Mouse (Mus musculus) 3T3-L1 (cell line): Measurements from ENCODE around the gene Mfsd7a.

ENCODE experiments used
- DNase-seq: peaks from one replicate; pipeline ENCODE4 v3.0.0-alpha.2; 2015; ENCODE audit warnings: low read depth, low spot score

The Mfsd7a gene

GRCm38 (mm10) chr5:108433804-108434587 is 14.7 kb downstream of the Mfsd7a start, which contains the start of gene Atp5k:
Gene Atp5k, minus strand, starts transcription at chr5:108434448.
- DNase-seq: peak; percentile 95

- no peak for DNase-seq
Measured at GRCm38 (mm10) chr5:108431196-108431595, 17.5 kb downstream of the Mfsd7a start.

- peak; percentile 76 for DNase-seq
Measured at GRCm38 (mm10) chr5:108427186-108427585, 21.5 kb downstream of the Mfsd7a start.

GRCm38 (mm10) chr5:108423427-108423826 is 25.3 kb downstream of the Mfsd7a start:
- DNase-seq: no peak

GRCm38 (mm10) chr5:108422741-108423140 is 25.9 kb downstream of the Mfsd7a start:
- DNase-seq: no peak

GRCm38 (mm10) chr5:108414711-108415110 is 34.0 kb downstream of the Mfsd7a start:
- no peak for DNase-seq

GRCm38 (mm10) chr5:108406977-108407376 is 41.7 kb downstream of the Mfsd7a start:
- no peak for DNase-seq

GRCm38 (mm10) chr5:108405460-108405859 is 43.2 kb downstream of the Mfsd7a start:
- peak; percentile 66 for DNase-seq

GRCm38 (mm10) chr5:108403453-108403852 is 45.2 kb downstream of the Mfsd7a start:
- DNase-seq: no peak
